Comparison of ENCODE assay signal across 15 mouse cellular contexts in genomic region chr10:126904221-126904620, GRCm38 (mm10). TPM values are rescaled to one million over a fixed set of nuclear protein-coding genes. Genes with fewer than 3 reads are reported as not detected.
A peak's percentile ranks its signal among the peaks of the same experiment; 100 is the strongest.
DNase-seq lines count a peak whose midpoint lies in the region; TF ChIP-seq lines count a peak whose summit lies in the region.
"Had no signal": no experiment of that assay in that cellular context is flagged by ENCODE, and none has a peak within 500 bp of the region (broad histone marks: within the 10 kb centered on the region; RNA-seq: fewer than 3 reads in every experiment).

No protein-coding gene starts in this region.

- H3K27ac ChIP-seq in ES-E14 (ENCODE audit: insufficient read depth, low read depth, low read length, poor library complexity, severe bottlenecking), result no peak overlapping the region
- no peak overlapping the region for H3K27ac ChIP-seq in limb, embryonic 10.5 days
- H3K27ac ChIP-seq: forebrain, embryonic 15.5 days; hindbrain, embryonic 14.5 days; liver, embryonic 15.5 days; midbrain, embryonic 15.5 days had no signal

- H3K4me1 ChIP-seq in ES-E14 (ENCODE audit: control insufficient read depth in 2 of 2, insufficient read depth in 2 of 2, low read length in 2 of 2, poor library complexity in 1 of 2), result peaks cover 3 to 7% of the 10 kb centered on the region in 2 experiments
- H3K4me1 ChIP-seq in limb, embryonic 10.5 days, result peaks cover 21% of the 10 kb centered on the region

- no peak overlapping the region for H3K9ac ChIP-seq in ES-E14 (ENCODE audit: insufficient read depth, low read depth, low read length, poor library complexity, severe bottlenecking)
- H3K9ac ChIP-seq: forebrain, embryonic 15.5 days; hindbrain, embryonic 14.5 days; liver, embryonic 15.5 days; midbrain, embryonic 15.5 days had no signal

- WGBS in limb, embryonic 10.5 days, result 38% methylated on average over 5 of the region's 5 CpGs

- H3K4me3 ChIP-seq in ES-E14 (ENCODE audit: insufficient read depth in 1 of 2, low read depth in 1 of 2, low read length in 2 of 2, poor library complexity in 1 of 2, severe bottlenecking in 1 of 2), result no peak overlapping the region
- no peak overlapping the region for H3K4me3 ChIP-seq in limb, embryonic 10.5 days
- H3K4me3 ChIP-seq: erythroblast, embryonic 14.5 days; forebrain, embryonic 15.5 days; liver, embryonic 15.5 days; midbrain, embryonic 15.5 days had no signal

- no peaks in the 10 kb centered on the region for H3K9me3 ChIP-seq in ES-E14 (ENCODE audit: control insufficient read depth, insufficient read depth, low read depth, low read length)
- H3K9me3 ChIP-seq in limb, embryonic 10.5 days (replicated peaks), result no peaks in the 10 kb centered on the region
- H3K9me3 ChIP-seq: forebrain, embryonic 15.5 days; liver, embryonic 15.5 days; midbrain, embryonic 15.5 days had no signal

- peak; percentile 86 for DNase-seq in heart, adult 11 months
- DNase-seq in heart, adult 9 months (ENCODE audit: low spot score in 2 of 2), result no peak
- DNase-seq in right cerebral cortex, postnatal 10 days (ENCODE audit: low spot score in 2 of 2), result peak; percentile 20 to 30
- no peak for DNase-seq in right cerebral cortex, postnatal 14 days
- DNase-seq in ES-E14 (ENCODE audit: low read depth, low spot score), result peak; percentile 65
- peak; percentile 28 for DNase-seq in splenic B cell, adult 2 months (ENCODE audit: low read depth, low spot score)
- no peak for DNase-seq in limb, embryonic 10.5 days (ENCODE audit: low spot score)
- DNase-seq: cerebellum, adult 18-20 months; heart, postnatal 10 days; kidney, postnatal 25 days had no signal

- no peaks in the 10 kb centered on the region for H3K36me3 ChIP-seq in ES-E14 (ENCODE audit: control insufficient read depth, insufficient read depth, low read length, poor library complexity, severe bottlenecking)
- H3K36me3 ChIP-seq in splenic B cell, adult 2 months (ENCODE audit: control insufficient read depth, insufficient read depth, low read length, poor library complexity, severe bottlenecking), result no peaks in the 10 kb centered on the region
- peaks cover 3% of the 10 kb centered on the region; the same call in 1 of the 2 replicates for H3K36me3 ChIP-seq in limb, embryonic 10.5 days
- H3K36me3 ChIP-seq: forebrain, embryonic 15.5 days; liver, embryonic 15.5 days; midbrain, embryonic 15.5 days had no signal

- in situ Hi-C loops in ES-E14 (cut with MboI; ENCODE audit: low sequenced_read_pairs in 2 of 2, unreplicated experiment in 2 of 2), result no loop called here

- no peaks in the 10 kb centered on the region; the same call in 1 of the 2 replicates for H3K27me3 ChIP-seq in splenic B cell, adult 2 months (ENCODE audit: control insufficient read depth, insufficient read depth, low read length, poor library complexity, severe bottlenecking)
- no peaks in the 10 kb centered on the region for H3K27me3 ChIP-seq in limb, embryonic 10.5 days (ENCODE audit: low read depth, poor library complexity, severe bottlenecking)
- H3K27me3 ChIP-seq: forebrain, embryonic 15.5 days; liver, embryonic 15.5 days; midbrain, embryonic 15.5 days had no signal

TF ChIP-seq in ES-E14, 5 proteins besides CTCF, POLR2A, EP300 and RAD21:
- TF ChIP-seq ZNF384 (IDR thresholded peaks at IDR 0.05; ENCODE audit: low read depth, low read length) (no peak), ZC3H11A (IDR thresholded peaks at IDR 0.05; ENCODE audit: borderline replicate concordance, low read depth, low read length) (no peak), MAFK (IDR thresholded peaks at IDR 0.05; ENCODE audit: insufficient read depth, low read depth, low read length) (no peak)
TF ChIP-seq in ES-E14: peak in this region for 0.

RNA-seq across cellular contexts. Expression of gene Atp23, which starts 3.1 kb away (rescaled TPM):
- total RNA-seq in ES-E14 (2012; rRNA removed), result 12.1 and 12.2 TPM in 2 replicates
- polyA plus RNA-seq in limb, embryonic 10.5 days (2016; fragmentation: Nextera tagmentation; extraction: Ambion mirVana), result 19.3 and 23.6 TPM in 2 replicates

Comparison
In these comparisons a context has a peak if more than half of its experiments do, and no peak if none do; other contexts are left out.
1. DNase-seq: peak in heart, adult 11 months (single experiment), right cerebral cortex, postnatal 10 days (2 of 2), ES-E14 (single experiment) and splenic B cell, adult 2 months (single experiment); none in heart, adult 9 months (0 of 2), right cerebral cortex, postnatal 14 days (single experiment) and limb, embryonic 10.5 days (single experiment).